Mouse (Mus musculus) layer of hippocampus, adult 6 months (tissue): ENCODE results near the gene Endog. TPM values are rescaled to one million over a fixed set of nuclear protein-coding genes. Genes with fewer than 3 reads are reported as not detected.

Source experiments
- long read RNA-seq, 2 experiments: library from polyadenylated mRNA; unstranded; transcript quantifications; one replicate each; pipeline ENCODE4 v2.0.0; 2019 to 2020
- polyA plus RNA-seq: library from polyadenylated mRNA; unstranded; fragments of <200 nt; fragmentation: Nextera tagmentation; gene quantifications from 2 replicates; pipeline ENCODE4 v1.2.3, GENCODE M21; 2021

The Endog gene
- 28.5 and 35.1 TPM in 2 replicates for polyA plus RNA-seq
- long read RNA-seq, experiment 1, transcript Endog-201 (3 exons, 1,063 nt), result major isoform, 31 of 31 reads
- long read RNA-seq, experiment 1, partial matches to known transcripts, result 0 of 31 reads
- long read RNA-seq, experiment 1, other reads (novel, unspliced or antisense), result 0 of 31 reads
- long read RNA-seq, experiment 2, transcript Endog-201 (3 exons, 1,063 nt), result major isoform, 33 of 40 reads
- long read RNA-seq, experiment 2, partial matches to known transcripts, result 3 of 40 reads
- long read RNA-seq, experiment 2, other reads (novel, unspliced or antisense), result 4 of 40 reads

GRCm38 (mm10) chr2:30171371-30171996 is at the start of gene Endog:
Endog (plus strand) TSS chr2:30171493.

GRCm38 (mm10) chr2:30124472-30125274 is 46.6 kb upstream of the Endog start, which contains the start of gene Zer1:
Zer1 (minus strand) TSS chr2:30124585.

GRCm38 (mm10) chr2:30133613-30134377 is 37.5 kb upstream of the Endog start, which contains the start of gene Tbc1d13:
Tbc1d13 (plus strand) TSS chr2:30133746.

GRCm38 (mm10) chr2:30177700-30178675 is 6.7 kb downstream of the Endog start, which contains the start of gene Spout1:
Spout1 (minus strand) TSS chr2:30178459.

DNA sequence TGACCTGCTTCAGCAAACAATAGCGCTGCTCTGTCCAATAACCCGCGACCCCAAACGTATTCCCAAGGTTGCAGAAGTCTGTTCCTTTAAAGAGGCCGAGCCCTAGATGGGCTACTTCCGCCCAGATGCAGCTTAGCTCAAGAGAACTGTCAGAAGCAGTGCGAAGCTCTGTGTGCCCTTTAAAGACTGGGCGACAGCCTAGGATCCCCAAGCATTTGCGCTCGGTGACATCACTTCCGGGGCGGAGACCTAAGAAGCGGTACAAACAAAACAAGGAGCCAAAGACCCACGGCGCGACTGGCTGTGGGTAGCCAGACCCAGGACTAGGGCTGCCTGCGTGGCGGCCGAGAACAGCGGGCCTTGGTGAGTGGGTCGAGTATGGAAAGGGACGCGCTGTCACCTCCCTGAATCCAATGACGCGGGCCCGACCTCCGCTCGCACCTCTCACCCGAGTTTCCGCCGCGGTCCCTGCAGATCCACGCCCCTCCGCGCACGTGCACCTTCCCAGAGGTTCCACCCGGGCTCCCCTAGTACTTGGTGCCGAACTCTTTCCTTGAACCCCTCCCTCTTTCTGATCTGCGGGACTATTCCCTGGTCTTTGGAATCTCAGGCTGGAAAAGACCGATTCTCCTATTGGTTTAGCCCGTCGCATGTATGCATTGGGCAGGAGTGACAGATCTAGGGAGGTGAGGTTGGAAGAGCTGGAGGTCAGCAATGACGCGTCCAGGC is 34.5 kb downstream of the Endog start, which contains the start of gene Kyat1:
Gene Kyat1 (minus strand): TSS at position 219 of the 729 bp plus-strand sequence.

Other genes starting within 250 kb of the Endog start
- 30.3 and 35.1 TPM in 2 replicates for gene Gle1, start 236.1 kb upstream of the Endog start, polyA plus RNA-seq
- gene Sptan1, start 205.9 kb upstream of the Endog start, polyA plus RNA-seq, result 177 and 197 TPM in 2 replicates
- 39.2 and 40.9 TPM in 2 replicates for gene Wdr34, start 122.6 kb upstream of the Endog start, polyA plus RNA-seq
- gene Set, start 114.1 kb upstream of the Endog start, polyA plus RNA-seq, result 164 and 217 TPM in 2 replicates
- gene Pkn3, start 93.8 kb upstream of the Endog start, polyA plus RNA-seq, result 0.34 and 0.40 TPM in 2 replicates
- gene Zdhhc12, start 77.8 kb upstream of the Endog start, polyA plus RNA-seq, result 22.1 and 28.3 TPM in 2 replicates
- 13.4 and 14.0 TPM in 2 replicates for gene Zer1, start 46.9 kb upstream of the Endog start, polyA plus RNA-seq
- gene Tbc1d13, start 37.7 kb upstream of the Endog start, polyA plus RNA-seq, result 19.4 and 23.7 TPM in 2 replicates
- gene Spout1, start 7.0 kb downstream of the Endog start, polyA plus RNA-seq, result 29.8 and 30.8 TPM in 2 replicates
- 8.4 and 9.9 TPM in 2 replicates for gene Kyat1, start 34.4 kb downstream of the Endog start, polyA plus RNA-seq
- 31.1 and 48.4 TPM in 2 replicates for gene Lrrc8a, start 66.2 kb downstream of the Endog start, polyA plus RNA-seq
- gene Gm28035, start 69.1 kb downstream of the Endog start, polyA plus RNA-seq, result 0.04 TPM in 1 of 2 replicates, not detected in the other
- 16.4 and 17.1 TPM in 2 replicates for gene Phyhd1, start 94.7 kb downstream of the Endog start, polyA plus RNA-seq
- not detected in 2 replicates for gene Gm28038, start 109.5 kb downstream of the Endog start, polyA plus RNA-seq
- 29.1 and 29.6 TPM in 2 replicates for gene Dolk, start 114.8 kb downstream of the Endog start, polyA plus RNA-seq
- 7.1 and 10.8 TPM in 2 replicates for gene Nup188, start 114.9 kb downstream of the Endog start, polyA plus RNA-seq
- gene Sh3glb2, start 187.8 kb downstream of the Endog start, polyA plus RNA-seq, result 199 and 210 TPM in 2 replicates
- 19.1 and 21.3 TPM in 2 replicates for gene Miga2, start 192.7 kb downstream of the Endog start, polyA plus RNA-seq
- 15.4 and 15.9 TPM in 2 replicates for gene Dolpp1, start 220.8 kb downstream of the Endog start, polyA plus RNA-seq
- 28.3 and 28.4 TPM in 2 replicates for gene Crat, start 244.3 kb downstream of the Endog start, polyA plus RNA-seq
- gene Ptpa, start 244.5 kb downstream of the Endog start, polyA plus RNA-seq, result 139 and 193 TPM in 2 replicates